Mouse (Mus musculus) kidney, adult 2 months (tissue): ENCODE measurements around the gene Akap7. TPM values are rescaled to one million over a fixed set of nuclear protein-coding genes. Genes with fewer than 3 reads are reported as not detected.

Source experiments
- DNase-seq: peaks from one replicate; pipeline ENCODE4 v3.0.0; 2021
- H3K27ac ChIP-seq: fragments of 200-500 bp; 2 replicates; pipeline ENCODE4 v1.5.1; 2012; ENCODE audit warnings: low read depth, low read length, control low read depth, inconsistent platforms; ENCODE audit not compliant: insufficient read depth
- H3K27me3 ChIP-seq: fragments of 200-500 bp; replicated peaks from 2 replicates; pipeline ENCODE4 v1.6.1; 2012; ENCODE audit warnings: mild to moderate bottlenecking, moderate library complexity, low read length, inconsistent platforms; ENCODE audit not compliant: control insufficient read depth, insufficient read depth
- H3K36me3 ChIP-seq: fragments of 200-500 bp; 2 replicates; pipeline ENCODE4 v1.6.1; 2012; ENCODE audit warnings: mild to moderate bottlenecking, moderate library complexity, low read length, inconsistent platforms; ENCODE audit not compliant: control insufficient read depth, insufficient read depth
- H3K4me1 ChIP-seq: fragments of 200-500 bp; 2 replicates; pipeline ENCODE4 v1.6.1; 2011; ENCODE audit warnings: low read length; ENCODE audit not compliant: control insufficient read depth, insufficient read depth
- H3K4me3 ChIP-seq: fragments of 200-500 bp; 2 replicates; pipeline ENCODE4 v1.5.1; 2011; ENCODE audit warnings: mild to moderate bottlenecking, low read depth, low read length, control low read depth; ENCODE audit not compliant: insufficient read depth
- CTCF ChIP-seq: fragments of 200-500 bp; conservative IDR thresholded peaks from 2 replicates; pipeline ENCODE4 v1.5.1; 2011; ENCODE audit warnings: low read depth, mild to moderate bottlenecking, control low read depth, low read length, moderate library complexity, mixed read lengths; ENCODE audit not compliant: insufficient read depth, insufficient read length
- POLR2A ChIP-seq: fragments of 200-500 bp; IDR thresholded peaks from one replicate; pipeline ENCODE4 v1.6.1; 2011; ENCODE audit warnings: low read depth, low read length, control low read depth
- WGBS: fragments of 180-500 bp; shearing (Covaris S2); methylation state at CpG from one replicate; pipeline ENCODE4 v1.1.7; 2018; 5-methylcytosine and 5-hydroxymethylcytosine counted together
- polyA plus RNA-seq: library from polyadenylated mRNA; depleted of rRNA; stranded (reverse); fragments of >200 nt; gene quantifications from 2 replicates; pipeline ENCODE4 v1.2.3, GENCODE M21; 2012

Akap7 gene
- polyA plus RNA-seq, 1 experiment, result 9.8 TPM

GRCm38 (mm10) chr10:25213716-25214115, 94.0 kb downstream of the Akap7 start:
- WGBS, result 83% methylated on average over 4 of the region's 4 CpGs
- Histone ChIP-seq H3K4me3 (no peak overlapping the region), H3K27ac (no peak overlapping the region), H3K4me1 (no peaks in the 10 kb centered on the region), H3K27me3 (no peaks in the 10 kb centered on the region), H3K36me3 (no peaks in the 10 kb centered on the region)
- no peak for TF ChIP-seq POLR2A
- no peak for TF ChIP-seq CTCF
- DNase-seq, result no peak

- TF ChIP-seq CTCF, result no peak
- no peak for TF ChIP-seq POLR2A
These were observed 99.1 kb downstream of the Akap7 start for GRCm38 (mm10) chr10:25208619-25209018.

GRCm38 (mm10) chr10:25207866-25208265, 99.8 kb downstream of the Akap7 start:
- Histone ChIP-seq H3K27ac (no peak overlapping the region), H3K4me1 (no peaks in the 10 kb centered on the region), H3K4me3 (no peak overlapping the region), H3K36me3 (no peaks in the 10 kb centered on the region), H3K27me3 (no peaks in the 10 kb centered on the region)
- WGBS, result 49% methylated on average over 6 of the region's 6 CpGs
- TF ChIP-seq POLR2A (no peak), CTCF (no peak)
- no peak for DNase-seq

More at GRCm38 (mm10) chr10:25208619-25209018, 99.1 kb downstream of the Akap7 start:
- WGBS, result 83% methylated on average over 7 of the region's 7 CpGs
- no peaks in the 10 kb centered on the region for H3K4me1 ChIP-seq
- no peaks in the 10 kb centered on the region for H3K27me3 ChIP-seq
- no peaks in the 10 kb centered on the region for H3K36me3 ChIP-seq
- no peak overlapping the region for H3K4me3 ChIP-seq
- H3K27ac ChIP-seq, result no peak overlapping the region
- no peak for DNase-seq

GRCm38 (mm10) chr10:25200691-25201090, 107.0 kb downstream of the Akap7 start:
- TF ChIP-seq POLR2A (no peak), CTCF (no peak)
- Histone ChIP-seq H3K4me3 (no peak overlapping the region), H3K27me3 (no peaks in the 10 kb centered on the region), H3K36me3 (no peaks in the 10 kb centered on the region), H3K4me1 (0 out of 2 replicates have a peak, but pooled peaks cover 2% of the 10 kb centered on the region), H3K27ac (no peak overlapping the region)
- no peak for DNase-seq
- WGBS, result 85% methylated on average over 7 of the region's 7 CpGs

- peak overlapping the region; percentile 43; the same call in 1 of the 2 replicates for H3K4me3 ChIP-seq
- TF ChIP-seq POLR2A (no peak), CTCF (no peak)
- no peak overlapping the region for H3K27ac ChIP-seq
- WGBS, result 21% methylated on average over 32 of the region's 32 CpGs
- peak; percentile 27 for DNase-seq
- H3K27me3 ChIP-seq, result no peaks in the 10 kb centered on the region
- H3K36me3 ChIP-seq, result no peaks in the 10 kb centered on the region
- 0 out of 2 replicates have a peak, but pooled peaks cover 2% of the 10 kb centered on the region for H3K4me1 ChIP-seq
These were observed 107.9 kb downstream of the Akap7 start for GRCm38 (mm10) chr10:25199510-25200353.

- WGBS, result 73% methylated on average over 12 of the region's 12 CpGs
- TF ChIP-seq POLR2A (no peak), CTCF (no peak)
- no peak for DNase-seq
- H3K36me3 ChIP-seq, result no peaks in the 10 kb centered on the region
- H3K4me1 ChIP-seq, result 0 out of 2 replicates have a peak, but pooled peaks cover 2% of the 10 kb centered on the region
- no peak overlapping the region for H3K27ac ChIP-seq
- no peak overlapping the region for H3K4me3 ChIP-seq
- no peaks in the 10 kb centered on the region for H3K27me3 ChIP-seq
These were observed 109.1 kb downstream of the Akap7 start for GRCm38 (mm10) chr10:25198575-25198974.

- Histone ChIP-seq H3K36me3 (no peaks in the 10 kb centered on the region), H3K4me1 (0 out of 2 replicates have a peak, but pooled peaks cover 2% of the 10 kb centered on the region), H3K27me3 (no peaks in the 10 kb centered on the region), H3K27ac (no peak overlapping the region), H3K4me3 (no peak overlapping the region)
- no peak for TF ChIP-seq POLR2A
- no peak for TF ChIP-seq CTCF
- WGBS, result 83% methylated on average over 9 of the region's 9 CpGs
- DNase-seq, result no peak
These were observed 109.6 kb downstream of the Akap7 start for GRCm38 (mm10) chr10:25198048-25198447.
